Mouse (Mus musculus) small intestine, adult 2 months (tissue): ENCODE data around the gene Fxyd2.

Source experiments
- CTCF ChIP-seq: fragments of 200-500 bp; IDR thresholded peaks from 2 replicates; pipeline ENCODE4 v1.5.1; 2012; ENCODE audit warnings: low read depth, mild to moderate bottlenecking, control low read depth, inconsistent platforms, low read length, moderate library complexity, mixed read lengths; ENCODE audit not compliant: insufficient replicate concordance, insufficient read length; ENCODE audit errors: extremely low read depth
- POLR2A ChIP-seq: fragments of 200-500 bp; IDR thresholded peaks from 2 replicates; pipeline ENCODE4 v1.6.1; 2012; ENCODE audit warnings: low read depth, mild to moderate bottlenecking, control low read depth, inconsistent platforms, low read length, moderate library complexity

DNA sequence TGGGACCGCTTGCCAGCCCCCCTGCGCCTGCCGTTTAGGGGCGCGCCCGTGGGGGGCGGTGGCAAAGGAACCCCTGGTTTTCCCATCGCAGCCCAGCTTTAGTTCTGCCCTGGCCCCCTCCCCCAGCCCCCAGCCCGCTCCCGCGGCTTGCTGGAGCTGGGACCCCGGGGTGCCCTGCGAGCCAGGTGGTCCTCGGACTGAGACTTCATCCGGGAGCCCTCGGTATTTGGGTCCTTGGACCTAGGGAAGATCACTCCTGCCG lies 31.2 kb downstream of the Fxyd2 start:
- TF ChIP-seq CTCF = no peak
- TF ChIP-seq POLR2A = no peak
